Mouse (Mus musculus) left cerebral cortex, postnatal 25 days (tissue): ENCODE measurements around the gene Tmem206. TPM values are rescaled to one million over a fixed set of nuclear protein-coding genes. Genes with fewer than 3 reads are reported as not detected.

Experiments
- DNase-seq, 2 experiments: peaks; one replicate each; pipeline ENCODE4 v3.0.0; 2022; ENCODE audit warnings: low spot score in 2 of 2, mixed read lengths in 1 of 2
- intact Hi-C: fragments of 180-260 bp; cut with DNase I; formaldehyde crosslinking; loops from one replicate; pipeline ENCODE4 v1.15.1; 2025
- total RNA-seq, 2 experiments: library from RNA; stranded (reverse); gene quantifications; 2 replicates each; pipeline ENCODE4 v1.2.3; 2021

Gene Tmem206
- total RNA-seq, 2 experiments from 2014 or later: 9.0 to 9.1 TPM

GRCm38 (mm10) chr1:191347602-191348001 lies 21.9 kb downstream of the Tmem206 start:
- intact Hi-C loops: no loop called here
- DNase-seq: no peak

DNA sequence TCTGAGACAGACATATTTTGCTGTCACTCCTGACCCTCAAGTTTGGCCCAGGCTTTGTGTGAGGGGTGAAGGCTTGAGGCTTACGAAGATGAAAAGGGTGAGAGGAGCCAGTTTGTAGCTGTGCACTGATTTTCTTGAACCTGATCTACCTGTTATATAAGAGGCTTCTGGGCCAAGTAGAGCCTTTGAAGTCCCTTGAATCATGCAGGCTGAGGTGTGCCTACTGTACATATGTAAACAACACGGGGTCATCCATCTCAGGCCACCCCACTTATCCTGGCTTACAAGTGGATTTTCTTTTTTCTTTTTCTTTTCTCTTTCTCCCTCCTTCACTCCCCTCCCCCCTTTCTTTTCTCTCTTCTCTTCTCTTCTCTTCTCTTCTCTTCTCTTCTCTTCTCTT lies 22.9 kb downstream of the Tmem206 start:
- no peak for DNase-seq
- intact Hi-C loops: no loop called here

DNA sequence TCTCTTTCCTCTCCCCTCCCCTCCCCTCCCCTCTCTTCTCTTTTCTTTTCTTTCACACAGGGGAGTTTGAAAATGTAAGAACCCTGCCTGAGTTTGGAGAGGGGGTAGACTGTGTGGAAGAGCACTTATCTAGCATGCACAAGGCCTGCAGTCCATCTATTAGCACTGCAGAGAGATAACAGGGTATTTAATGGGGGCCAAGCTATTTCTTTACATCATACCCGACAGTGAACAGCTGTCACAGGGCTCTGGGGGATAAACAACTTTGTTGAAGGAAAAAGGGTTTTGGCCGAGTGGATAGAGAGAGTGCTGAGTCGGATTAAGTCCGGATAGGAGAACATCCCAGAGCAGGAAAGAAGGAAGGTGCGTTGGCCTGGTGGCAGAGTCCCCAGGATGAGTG lies 23.3 kb downstream of the Tmem206 start:
- no peak for DNase-seq
- intact Hi-C loops: no loop called here

GRCm38 (mm10) chr1:191349486-191350037 lies 23.9 kb downstream of the Tmem206 start:
- DNase-seq: no peak
- intact Hi-C loops: no loop called here

DNA sequence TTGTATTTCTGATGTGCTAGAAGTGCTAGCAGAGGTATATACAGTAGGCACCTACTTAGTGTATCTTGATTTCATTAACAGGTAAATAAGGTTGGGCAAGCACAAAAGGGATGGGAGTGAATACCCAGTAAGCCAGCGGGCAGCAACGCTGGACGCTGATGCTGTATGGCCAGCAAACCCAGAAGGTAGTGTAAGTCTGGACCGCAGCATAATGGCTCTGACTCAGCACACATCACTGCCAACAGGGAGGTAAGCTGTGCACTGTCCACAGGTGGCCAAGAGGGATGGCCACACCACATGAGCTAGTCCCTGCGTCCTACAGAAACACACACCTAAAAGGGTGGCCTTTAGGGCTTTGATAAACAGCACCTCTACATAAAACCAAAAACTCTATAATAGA lies 24.6 kb downstream of the Tmem206 start:
- no peak for DNase-seq
- intact Hi-C loops: no loop called here

- peak; percentile 31 to 71 for DNase-seq
- intact Hi-C loops: no loop called here
These were observed 27.2 kb downstream of the Tmem206 start for GRCm38 (mm10) chr1:191352786-191353488.

DNA sequence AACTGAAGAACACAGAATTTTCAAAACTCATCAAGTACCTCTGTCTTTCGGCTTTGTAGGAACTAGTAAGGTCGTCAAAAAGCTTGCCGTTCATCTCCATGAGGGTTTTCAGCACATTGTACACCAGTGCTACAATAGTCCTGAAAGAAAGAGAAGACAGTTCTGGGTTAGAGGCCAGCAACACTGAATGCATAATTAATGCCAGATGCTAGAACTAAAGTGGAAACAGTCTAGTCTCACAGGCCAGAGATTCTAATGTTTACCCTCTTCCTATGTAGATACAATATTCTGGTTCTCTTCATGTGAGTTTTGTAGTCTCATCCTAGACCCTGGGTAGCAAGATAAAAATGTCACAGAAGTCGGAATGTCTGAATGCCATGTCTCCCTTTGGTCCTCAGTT lies 28.1 kb downstream of the Tmem206 start:
- DNase-seq: no peak
- intact Hi-C loops: no loop called here

GRCm38 (mm10) chr1:191356936-191357335 lies 31.2 kb downstream of the Tmem206 start:
- intact Hi-C loops: no loop called here
- DNase-seq: no peak

- no peak for DNase-seq
- intact Hi-C loops: no loop called here
These were observed 33.8 kb downstream of the Tmem206 start for GRCm38 (mm10) chr1:191359478-191359877.

- DNase-seq: no peak
- intact Hi-C loops: loop anchor here (10.0 kb wide), 1 partner anchor 202 kb away; no protein-coding TSS in a partner anchor
These were observed 36.7 kb downstream of the Tmem206 start for GRCm38 (mm10) chr1:191362412-191362811.

DNA sequence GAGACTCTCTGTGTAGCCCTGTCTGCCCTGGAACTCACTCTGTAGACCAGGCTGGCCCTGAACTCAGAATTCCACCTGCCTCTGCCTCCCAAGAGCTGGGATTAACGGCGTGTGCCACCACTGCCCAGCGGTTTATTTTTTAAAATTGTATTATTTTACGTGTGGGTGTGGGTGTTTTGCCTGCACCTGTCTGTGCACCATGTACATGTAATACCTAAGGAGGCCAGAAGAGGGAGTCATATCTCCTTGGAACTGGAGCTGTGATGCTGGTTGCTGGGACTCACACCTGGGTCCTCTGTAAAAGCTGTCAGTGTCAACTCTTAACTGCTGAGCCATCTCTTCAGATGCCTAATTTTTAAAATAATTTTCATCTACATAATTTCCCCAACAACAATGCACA lies 38.8 kb downstream of the Tmem206 start:
- intact Hi-C loops: loop anchor here (10.0 kb wide), 1 partner anchor 200 kb away; no protein-coding TSS in a partner anchor
- no peak for DNase-seq

DNA sequence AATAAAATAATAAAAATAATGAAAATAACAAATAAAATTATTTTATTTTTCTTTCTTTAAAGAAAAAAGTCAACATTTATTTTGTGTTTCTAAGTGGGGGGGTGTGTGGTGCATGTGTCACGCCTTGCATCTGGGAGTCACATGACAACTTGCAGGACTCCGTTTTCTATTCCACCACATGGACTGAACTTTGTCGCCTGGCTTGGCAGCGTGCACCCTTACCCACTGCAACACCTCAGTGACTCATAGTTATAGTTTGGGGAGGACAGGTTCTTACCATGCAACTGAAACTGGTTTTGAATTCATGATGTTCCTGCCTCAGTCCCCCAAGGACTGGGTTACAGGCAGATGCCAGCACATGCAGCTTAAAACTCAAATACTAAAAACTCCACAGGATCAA lies 42.5 kb downstream of the Tmem206 start:
- no peak for DNase-seq
- intact Hi-C loops: loop anchor here (10.0 kb wide), 1 partner anchor 197 kb away; no protein-coding TSS in a partner anchor

DNA sequence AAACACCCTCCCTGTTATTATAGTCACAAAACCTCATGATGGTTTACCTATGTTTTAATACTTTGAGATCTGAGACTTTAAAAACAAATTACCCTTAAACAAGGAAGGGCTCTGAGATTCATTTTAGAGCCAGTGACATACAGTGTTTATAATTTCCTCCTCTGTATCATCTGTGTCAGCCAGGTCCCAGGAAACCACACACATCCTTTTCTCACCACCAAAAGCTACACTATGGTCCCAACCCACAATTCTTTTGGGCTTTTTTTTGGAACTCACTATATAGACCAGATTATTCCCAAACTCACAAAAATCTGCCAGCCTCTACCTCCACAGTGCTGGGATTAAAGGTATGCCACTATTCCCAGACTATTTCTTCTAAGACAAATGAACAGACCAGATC lies 43.4 kb downstream of the Tmem206 start:
- no peak for DNase-seq
- intact Hi-C loops: loop anchor here (10.0 kb wide), 1 partner anchor 196 kb away; no protein-coding TSS in a partner anchor

DNA sequence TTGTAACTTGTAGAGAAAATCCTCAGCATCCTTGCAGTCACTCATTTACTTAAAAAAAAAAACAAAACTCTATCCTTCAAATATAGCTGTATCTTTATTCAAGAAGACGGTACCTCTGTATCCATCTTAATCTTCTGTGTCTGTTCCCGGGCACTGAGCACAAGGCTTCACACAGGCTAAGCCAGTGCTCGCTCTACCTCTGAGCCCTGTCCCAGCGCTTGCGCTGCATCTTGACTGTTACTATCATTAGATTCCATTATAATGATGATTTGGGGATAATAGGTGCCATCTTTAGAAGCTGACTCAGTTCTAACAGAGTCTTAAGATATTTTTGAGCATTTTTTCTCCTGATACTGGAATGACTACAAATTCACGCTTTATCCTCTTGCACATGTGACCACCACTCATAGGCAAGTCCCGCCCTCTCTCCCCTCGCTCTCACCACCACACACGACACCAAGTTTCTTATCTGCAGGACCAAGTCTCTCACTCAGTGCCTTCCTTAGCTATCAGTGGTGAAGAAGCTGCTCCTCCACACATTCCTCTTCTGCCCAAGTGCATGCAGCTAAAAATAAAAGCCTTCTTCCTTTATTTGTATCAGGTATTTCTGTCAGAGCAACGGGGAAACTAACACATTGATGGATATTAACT lies 49.4 kb downstream of the Tmem206 start:
- intact Hi-C loops: no loop called here
- no peak for DNase-seq

GRCm38 (mm10) chr1:191375644-191375998 lies 49.9 kb downstream of the Tmem206 start:
- intact Hi-C loops: no loop called here
- DNase-seq: no peak

DNA sequence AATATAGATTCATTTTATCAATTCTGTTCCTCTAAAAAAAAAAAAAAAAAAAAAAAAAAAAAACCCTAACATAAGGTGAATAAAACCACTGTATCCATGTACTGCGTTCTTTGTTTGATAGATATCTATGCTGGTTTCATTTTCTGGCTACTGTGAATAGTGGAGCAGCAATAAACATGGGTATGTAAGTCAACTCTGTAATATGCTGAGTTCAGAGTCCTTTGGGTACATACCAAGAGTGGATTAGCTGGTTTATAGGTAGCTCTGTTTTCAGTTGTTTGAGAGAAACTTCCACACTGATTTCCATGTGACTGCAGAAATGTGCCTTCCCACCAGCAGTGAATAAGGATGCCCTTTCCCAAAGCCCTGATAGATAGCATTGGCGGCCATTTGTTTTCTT lies 52.4 kb downstream of the Tmem206 start:
- no peak for DNase-seq
- intact Hi-C loops: no loop called here

DNA sequence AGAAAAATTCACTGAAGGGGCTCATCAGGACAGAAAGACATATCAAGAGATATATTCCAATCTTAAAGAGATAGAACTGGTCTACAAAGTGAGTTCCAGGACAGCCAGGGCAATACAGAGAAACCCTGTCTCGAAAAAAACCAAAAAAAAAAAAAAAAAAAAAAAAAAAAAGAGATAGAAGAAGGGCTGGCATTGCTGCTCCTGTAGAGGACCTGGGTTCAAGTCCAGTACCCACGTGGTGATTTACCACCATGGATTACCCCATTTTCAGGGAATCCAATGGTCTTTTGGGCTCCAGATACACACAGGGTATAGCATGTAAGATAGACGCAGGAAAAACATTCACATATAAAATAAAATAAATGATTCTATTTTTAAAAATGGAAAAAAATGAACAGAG lies 55.1 kb downstream of the Tmem206 start:
- DNase-seq: no peak
- intact Hi-C loops: no loop called here

DNA sequence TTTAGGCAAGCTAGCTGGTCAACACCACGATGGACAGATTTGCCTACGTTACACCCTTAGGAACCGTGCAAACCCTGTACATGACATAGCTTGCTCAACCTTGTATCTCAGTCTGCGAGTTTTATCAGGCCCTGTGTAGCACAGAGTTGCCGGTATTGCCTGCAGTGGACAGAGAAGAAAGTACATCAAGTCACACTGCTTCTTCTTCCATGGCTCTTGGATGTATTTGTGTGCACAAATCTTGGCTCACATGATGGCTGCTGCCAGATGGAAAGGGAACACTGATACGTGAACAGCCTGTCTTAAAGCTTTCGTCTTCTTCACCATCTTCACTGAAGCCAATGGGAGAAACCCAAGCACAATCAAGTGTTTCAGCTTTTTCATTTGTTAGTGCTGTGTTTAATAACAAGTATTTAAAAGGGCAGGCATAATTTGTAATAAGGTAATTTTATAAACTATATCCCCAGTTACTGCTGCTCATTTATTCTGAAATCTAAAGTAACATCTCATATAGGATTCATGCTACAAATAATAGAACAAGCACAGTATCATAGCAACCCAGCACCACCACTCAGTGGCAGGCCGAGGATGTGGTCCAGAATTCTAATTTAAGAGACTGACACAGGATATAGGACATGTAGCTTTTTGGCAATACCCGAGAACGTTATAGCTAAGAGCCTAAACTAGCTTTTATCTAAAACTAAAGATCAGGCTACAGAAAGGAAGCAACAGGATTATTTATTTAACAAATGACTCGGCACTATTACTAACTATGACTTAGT lies 56.4 kb downstream of the Tmem206 start:
- DNase-seq: peak; percentile 48 to 75
- intact Hi-C loops: no loop called here

DNA sequence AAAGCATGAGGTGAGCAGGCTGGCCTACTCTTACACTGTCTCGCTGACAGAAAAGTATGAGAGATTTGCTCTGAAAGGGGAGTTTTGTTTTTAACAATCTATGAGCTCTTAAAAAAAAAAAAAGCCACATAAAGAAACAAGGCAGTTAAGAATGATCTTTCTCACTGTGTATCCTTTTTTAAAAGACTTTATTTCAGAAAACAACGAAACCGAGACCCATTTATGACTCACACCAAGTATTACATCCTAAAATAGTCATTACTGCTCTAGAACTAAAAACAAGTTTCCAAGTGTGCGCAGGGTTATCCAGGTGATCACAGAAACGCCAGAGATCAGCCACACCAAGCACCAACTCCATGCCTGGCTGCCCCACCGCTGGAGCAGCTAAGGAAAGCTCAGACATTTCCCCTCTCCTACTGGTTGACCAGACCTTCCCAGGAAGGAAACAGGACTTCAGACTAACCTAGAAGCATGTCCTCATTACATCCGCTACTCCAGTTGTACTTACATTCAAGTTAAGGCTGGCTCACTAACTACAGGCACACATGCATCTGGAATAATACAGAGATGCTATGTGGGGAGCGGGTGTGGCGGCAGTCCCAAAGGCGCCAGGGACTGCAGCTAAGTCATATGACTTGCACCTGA lies 59.2 kb downstream of the Tmem206 start:
- intact Hi-C loops: no loop called here
- DNase-seq: no peak

- DNase-seq: peak in 1 of 2 experiments; percentile 66
- intact Hi-C loops: loop anchor here (10.0 kb wide), 1 partner anchor 323 kb away; the partner anchor contains the start of gene Lpgat1
These were observed 65.6 kb downstream of the Tmem206 start for GRCm38 (mm10) chr1:191391311-191391710.
